Mouse (Mus musculus) hindbrain, embryonic 13.5 days (tissue): ENCODE measurements around the gene Ocel1. TPM values are rescaled to one million over a fixed set of nuclear protein-coding genes. Genes with fewer than 3 reads are reported as not detected.

Source experiments
- ATAC-seq: fragments of 200-750 bp; cut with Nextera tagmentation; 2 replicates; pipeline ENCODE4 v1.8.0; 2017; ENCODE audit warnings: moderate TSS enrichment; ENCODE audit not compliant: low FRiP score
- H3K27ac ChIP-seq: fragments of 300-500 bp; sonication (generic); 2 replicates; pipeline ENCODE4 v1.5.1; 2015; ENCODE audit warnings: inconsistent platforms, mild to moderate bottlenecking, moderate library complexity
- H3K27me3 ChIP-seq: fragments of 300-500 bp; sonication (generic); 2 replicates; pipeline ENCODE4 v1.6.1; 2015; ENCODE audit warnings: mild to moderate bottlenecking, inconsistent platforms
- H3K36me3 ChIP-seq: fragments of 300-500 bp; sonication (generic); 2 replicates; pipeline ENCODE4 v1.6.1; 2015; ENCODE audit warnings: mild to moderate bottlenecking, inconsistent platforms
- H3K4me1 ChIP-seq: fragments of 300-500 bp; sonication (generic); replicated peaks from 2 replicates; pipeline ENCODE4 v1.6.1; 2015; ENCODE audit warnings: inconsistent platforms
- H3K4me2 ChIP-seq: fragments of 300-500 bp; sonication (generic); 2 replicates; pipeline ENCODE4 v1.6.1; 2015; ENCODE audit warnings: inconsistent platforms, mild to moderate bottlenecking, moderate library complexity
- H3K4me3 ChIP-seq: fragments of 300-500 bp; sonication (generic); 2 replicates; pipeline ENCODE4 v1.5.1; 2015; ENCODE audit warnings: mild to moderate bottlenecking, inconsistent platforms
- H3K9ac ChIP-seq: fragments of 300-500 bp; sonication (generic); 2 replicates; pipeline ENCODE4 v1.6.1; 2015; ENCODE audit warnings: mild to moderate bottlenecking, inconsistent platforms
- H3K9me3 ChIP-seq: fragments of 300-500 bp; sonication (generic); 2 replicates; pipeline ENCODE4 v1.6.1; 2016; ENCODE audit warnings: inconsistent platforms
- WGBS: fragments of 180-500 bp; shearing (Covaris S2); methylation state at CpG from one replicate; pipeline ENCODE4 v1.1.7; 2015; 5-methylcytosine and 5-hydroxymethylcytosine counted together
- polyA plus RNA-seq: library from polyadenylated mRNA; unstranded; fragments of >200 nt; fragmentation: Nextera tagmentation; extraction: Ambion mirVana; gene quantifications from 2 replicates; pipeline ENCODE4 v1.2.1, GENCODE M21; 2015

Gene Ocel1
- polyA plus RNA-seq, 1 experiment from 2014 or later, result 6.2 TPM

GRCm38 (mm10) chr8:71408231-71408630 is 37.1 kb downstream of the Ocel1 start:
- Histone ChIP-seq H3K27ac (no peak overlapping the region), H3K4me3 (no peak overlapping the region), H3K9ac (no peak overlapping the region), H3K4me1 (peaks cover 21% of the 10 kb centered on the region), H3K27me3 (no peaks in the 10 kb centered on the region), H3K36me3 (peaks cover 5% of the 10 kb centered on the region; the same call in 1 of the 2 replicates), H3K9me3 (no peaks in the 10 kb centered on the region), H3K4me2 (no peak overlapping the region)
- WGBS, result 97% methylated on average over 4 of the region's 4 CpGs
- ATAC-seq, result no peak

GRCm38 (mm10) chr8:71411535-71412273 is 40.6 kb downstream of the Ocel1 start:
- no peak overlapping the region for H3K27ac ChIP-seq
- WGBS, result 53% methylated on average over 11 of the region's 11 CpGs
- H3K9me3 ChIP-seq, result no peaks in the 10 kb centered on the region
- H3K9ac ChIP-seq, result no peak overlapping the region
- no peak overlapping the region for H3K4me2 ChIP-seq
- H3K36me3 ChIP-seq, result no peaks in the 10 kb centered on the region
- peaks cover 7% of the 10 kb centered on the region for H3K4me1 ChIP-seq
- no peak for ATAC-seq
- H3K27me3 ChIP-seq, result no peaks in the 10 kb centered on the region
- H3K4me3 ChIP-seq, result no peak overlapping the region

GRCm38 (mm10) chr8:71422121-71422520 is 51.0 kb downstream of the Ocel1 start:
- no peak overlapping the region for H3K4me2 ChIP-seq
- H3K4me3 ChIP-seq, result no peak overlapping the region
- H3K9me3 ChIP-seq, result no peaks in the 10 kb centered on the region
- no peaks in the 10 kb centered on the region for H3K27me3 ChIP-seq
- no peaks in the 10 kb centered on the region for H3K36me3 ChIP-seq
- H3K9ac ChIP-seq, result no peak overlapping the region
- no peak for ATAC-seq
- H3K27ac ChIP-seq, result no peak overlapping the region
- H3K4me1 ChIP-seq, result no peaks in the 10 kb centered on the region

Other genes with a start within 250 kb of the Ocel1 start
- gene Myo9b, start 98.6 kb upstream of the Ocel1 start, polyA plus RNA-seq, result 16.4 and 18.5 TPM in 2 replicates
- gene Haus8, start 98.4 kb upstream of the Ocel1 start, polyA plus RNA-seq, result 58.2 and 58.7 TPM in 2 replicates
- gene Use1, start 4.5 kb upstream of the Ocel1 start, polyA plus RNA-seq, result 109 and 112 TPM in 2 replicates
- gene Nr2f6, start 10.7 kb downstream of the Ocel1 start, polyA plus RNA-seq, result 20.2 and 21.3 TPM in 2 replicates
- gene Ushbp1, start 24.5 kb downstream of the Ocel1 start, polyA plus RNA-seq, result 6.2 and 7.1 TPM in 2 replicates
- 83.3 and 90.9 TPM in 2 replicates for gene Babam1, start 25.6 kb downstream of the Ocel1 start, polyA plus RNA-seq
- 9.5 and 10.3 TPM in 2 replicates for gene Ankle1, start 34.7 kb downstream of the Ocel1 start, polyA plus RNA-seq
- 127 and 136 TPM in 2 replicates for gene Abhd8, start 92.4 kb downstream of the Ocel1 start, polyA plus RNA-seq
- gene Mrpl34, start 93.7 kb downstream of the Ocel1 start, polyA plus RNA-seq, result 222 and 230 TPM in 2 replicates
- gene Dda1, start 97.9 kb downstream of the Ocel1 start, polyA plus RNA-seq, result 212 and 214 TPM in 2 replicates
- 6.6 and 7.1 TPM in 2 replicates for gene Ano8, start 114.7 kb downstream of the Ocel1 start, polyA plus RNA-seq
- gene Gtpbp3, start 116.8 kb downstream of the Ocel1 start, polyA plus RNA-seq, result 13.7 and 14.3 TPM in 2 replicates
- 13.8 and 14.0 TPM in 2 replicates for gene Plvap, start 140.5 kb downstream of the Ocel1 start, polyA plus RNA-seq
- gene Ccdc194, start 154.4 kb downstream of the Ocel1 start, polyA plus RNA-seq, result 0.31 and 0.49 TPM in 2 replicates
- 16.0 and 17.2 TPM in 2 replicates for gene Bst2, start 166.2 kb downstream of the Ocel1 start, polyA plus RNA-seq
- gene Mvb12a, start 171.6 kb downstream of the Ocel1 start, polyA plus RNA-seq, result 55.3 and 59.6 TPM in 2 replicates
- 0.19 TPM in 1 of 2 replicates, not detected in the other for gene Tmem221, start 187.6 kb downstream of the Ocel1 start, polyA plus RNA-seq
- gene Nxnl1, start 195.3 kb downstream of the Ocel1 start, polyA plus RNA-seq, result not detected in 2 replicates
- gene Slc27a1, start 197.6 kb downstream of the Ocel1 start, polyA plus RNA-seq, result 78.5 and 81.9 TPM in 2 replicates
- 197 and 204 TPM in 2 replicates for gene Pgls, start 220.9 kb downstream of the Ocel1 start, polyA plus RNA-seq
- 6.9 and 8.2 TPM in 2 replicates for gene Fam129c, start 226.3 kb downstream of the Ocel1 start, polyA plus RNA-seq
- gene Colgalt1, start 239.7 kb downstream of the Ocel1 start, polyA plus RNA-seq, result 57.5 and 63.2 TPM in 2 replicates